Mouse (Mus musculus) small intestine, adult 10 weeks (tissue): ENCODE results near the gene Mras. TPM values are rescaled to one million over a fixed set of nuclear protein-coding genes. Genes with fewer than 3 reads are reported as not detected.

Experiments
- polyA plus RNA-seq: library from polyadenylated mRNA; stranded (reverse); fragments of 350-450 nt; fragmentation: Illumina TruSeq; extraction: RNeasy Lipid Tissue Mini Kit (QIAGEN cat#74804); gene quantifications from one replicate; pipeline ENCODE4 v1.2.3, GENCODE M21; 2014; ENCODE audit warnings: low replicate concordance

Gene Mras
- 1.1 TPM for polyA plus RNA-seq

GRCm38 (mm10) chr9:99437031-99437764 is at the start of gene Mras:
TSS of gene Mras (minus strand) at chr9:99437381.

GRCm38 (mm10) chr9:99451161-99451560 is 14.0 kb upstream of the Mras start, which contains the start of gene Nme9:
TSS of gene Nme9 (plus strand) at chr9:99451475.

GRCm38 (mm10) chr9:99357921-99358692 is 79.1 kb downstream of the Mras start, which contains the start of gene Esyt3:
TSS of gene Esyt3 (minus strand) at chr9:99358557.

Other genes starting within 250 kb of the Mras start
- not detected for gene Faiml, start 200.1 kb downstream of the Mras start, polyA plus RNA-seq
- 31.8 TPM for gene Cep70, start 194.0 kb downstream of the Mras start, polyA plus RNA-seq
- 0.19 TPM for gene Esyt3, start 78.8 kb downstream of the Mras start, polyA plus RNA-seq
- gene Nme9, start 14.1 kb upstream of the Mras start, polyA plus RNA-seq, result not detected
- gene Armc8, start 131.5 kb upstream of the Mras start, polyA plus RNA-seq, result 48.9 TPM
- gene Dbr1, start 138.4 kb upstream of the Mras start, polyA plus RNA-seq, result 14.8 TPM
- gene A4gnt, start 175.1 kb upstream of the Mras start, polyA plus RNA-seq, result 0.93 TPM
- 0.22 TPM for gene Dzip1l, start 192.1 kb upstream of the Mras start, polyA plus RNA-seq